Mouse (Mus musculus) brain, embryonic 18.5 days (tissue): ENCODE measurements around the gene Gm10645.

Experiments used
- DNase-seq: peaks from one replicate; pipeline ENCODE4 v3.0.0-alpha.2; 2012; ENCODE audit warnings: low read depth, low spot score

Gene Gm10645

GRCm38 (mm10) chr8:83169127-83169526 lies 3.2 kb upstream of the Gm10645 start:
- no peak for DNase-seq

- no peak for DNase-seq
Measured at GRCm38 (mm10) chr8:83167932-83168331, 2.0 kb upstream of the Gm10645 start.

GRCm38 (mm10) chr8:83165235-83165930 lies 587 bp downstream of the Gm10645 start, which contains the start of gene Tbc1d9:
Gene Tbc1d9, plus strand, starts transcription at chr8:83165352.
- peak; percentile 64 for DNase-seq

GRCm38 (mm10) chr8:83160613-83161012 lies 5.4 kb downstream of the Gm10645 start:
- no peak for DNase-seq

- no peak for DNase-seq
Measured at GRCm38 (mm10) chr8:83159615-83160014, 6.4 kb downstream of the Gm10645 start.

GRCm38 (mm10) chr8:83158971-83159370 lies 7.0 kb downstream of the Gm10645 start:
- no peak for DNase-seq

- DNase-seq = no peak
Measured at GRCm38 (mm10) chr8:83155110-83155509, 10.9 kb downstream of the Gm10645 start.

- DNase-seq = no peak
Measured at GRCm38 (mm10) chr8:83152470-83152869, 13.5 kb downstream of the Gm10645 start.

GRCm38 (mm10) chr8:83152055-83152454 lies 13.9 kb downstream of the Gm10645 start:
- DNase-seq = no peak

- no peak for DNase-seq
Measured at GRCm38 (mm10) chr8:83149124-83149523, 16.8 kb downstream of the Gm10645 start.

- DNase-seq = no peak
Measured at GRCm38 (mm10) chr8:83145421-83145820, 20.5 kb downstream of the Gm10645 start.

GRCm38 (mm10) chr8:83144601-83145000 lies 21.4 kb downstream of the Gm10645 start:
- DNase-seq = no peak

GRCm38 (mm10) chr8:83141358-83141757 lies 24.6 kb downstream of the Gm10645 start:
- DNase-seq = no peak

- DNase-seq = no peak
Measured at GRCm38 (mm10) chr8:83140701-83141111, 25.3 kb downstream of the Gm10645 start.

- no peak for DNase-seq
Measured at GRCm38 (mm10) chr8:83140068-83140467, 25.9 kb downstream of the Gm10645 start.

- DNase-seq = no peak
Measured at GRCm38 (mm10) chr8:83135086-83135485, 30.9 kb downstream of the Gm10645 start.
